Mouse (Mus musculus): ENCODE measurements at regions not wholly inside any gene's neighbourhood (a gene's known extent, or its start where the extent isn't known, plus 50 kb on each side); places are given as distances from the start of the nearest gene placed in this dataset.

DNA sequence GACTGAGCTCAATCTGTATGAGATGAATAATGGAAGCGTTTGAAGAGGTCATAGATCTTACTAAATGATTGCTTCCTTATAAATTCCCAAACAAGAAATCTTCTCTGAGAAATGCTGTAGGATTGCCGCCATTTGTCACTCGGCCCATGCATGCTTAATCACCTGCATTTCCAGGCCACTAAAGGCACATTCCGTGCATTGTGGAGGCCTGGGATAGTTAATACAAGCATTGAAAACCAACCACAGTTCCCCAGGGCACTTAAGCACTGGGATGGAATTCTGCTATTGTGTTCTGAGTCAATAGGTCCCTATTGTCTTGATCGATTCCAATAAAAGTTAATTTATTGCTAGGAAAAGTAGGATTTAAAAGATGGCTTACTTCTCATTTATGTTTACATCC lies 92.5 kb downstream of the Naa11 start:
- TF ChIP-seq CTCF (conservative IDR thresholded peaks at IDR 0.05 in 1 of 2, IDR thresholded peaks at IDR 0.05 in 1 of 2; ENCODE audit: low read depth in 2 of 2, low read length in 2 of 2) = no peak
- no peak for TF ChIP-seq MAFK (IDR thresholded peaks at IDR 0.05; ENCODE audit: insufficient replicate concordance, low read length)
- no peak for TF ChIP-seq CHD2 (IDR thresholded peaks at IDR 0.05; ENCODE audit: low read length)
- no peak for TF ChIP-seq USF2 (conservative IDR thresholded peaks at IDR 0.05; ENCODE audit: low read depth, low read length)
- no peak for TF ChIP-seq NRF1 (IDR thresholded peaks at IDR 0.05; ENCODE audit: low read depth, low read length)
- no peak for TF ChIP-seq MAX (IDR thresholded peaks at IDR 0.05; ENCODE audit: low read length)
- no peak for TF ChIP-seq JUN (IDR thresholded peaks at IDR 0.05; ENCODE audit: insufficient read depth, low read depth, low read length)
- no peak for TF ChIP-seq USF1 (IDR thresholded peaks at IDR 0.05; ENCODE audit: low read depth, low read length)
- TF ChIP-seq RAD21 (IDR thresholded peaks at IDR 0.05; ENCODE audit: low read depth, low read length) = no peak
- TF ChIP-seq ZKSCAN1 (IDR thresholded peaks at IDR 0.05; ENCODE audit: borderline replicate concordance, low read depth, low read length) = no peak
- no peak for TF ChIP-seq UBTF (IDR thresholded peaks at IDR 0.05; ENCODE audit: low read depth, low read length)
- TF ChIP-seq GABPA (IDR thresholded peaks at IDR 0.05; ENCODE audit: insufficient replicate concordance, low read depth, low read length) = no peak
- no peak for TF ChIP-seq ZMIZ1 (IDR thresholded peaks at IDR 0.05; ENCODE audit: low read depth, low read length)
- no peak for TF ChIP-seq SIN3A (IDR thresholded peaks at IDR 0.05; ENCODE audit: low read length)
- DNase-seq (ENCODE audit: extremely low read depth) = no peak
- Histone ChIP-seq H3K27ac (ENCODE audit: insufficient read depth, low read depth) (no peak overlapping the region), H3K4me3 (replicated peaks in 1 of 3; ENCODE audit: low read depth in 2 of 3, low read length in 2 of 3, poor library complexity in 1 of 3) (no peak overlapping the region), H3K27me3 (replicated peaks) (no peaks in the 10 kb centered on the region), H3K9me3 (replicated peaks; ENCODE audit: low read length) (no peaks in the 10 kb centered on the region), H3K9ac (ENCODE audit: insufficient read depth, low read depth) (no peak overlapping the region), H3K4me2 (ENCODE audit: insufficient read depth, low read depth, poor library complexity, severe bottlenecking) (no peak overlapping the region), H3K4me1 (ENCODE audit: control insufficient read depth in 1 of 2, insufficient read depth in 2 of 2) (no peaks in the 10 kb centered on the region), H3K36me3 (replicated peaks in 1 of 2; ENCODE audit: control insufficient read depth in 1 of 2, insufficient read depth in 1 of 2, low read length in 1 of 2) (no peaks in the 10 kb centered on the region), H3K79me2 (replicated peaks; ENCODE audit: control insufficient read depth, extremely low read depth, insufficient read depth, poor library complexity, severe bottlenecking) (no peaks in the 10 kb centered on the region)
- dilution Hi-C loops (cut with MboI; ENCODE audit: extremely low pct_ligation_motif_present, extremely low pct_unique_long_range_greater_than_20kb, low sequenced_read_pairs) (no loop called here), in situ Hi-C loops (cut with MboI; ENCODE audit: low pct_ligation_motif_present, low pct_unique_long_range_greater_than_20kb, low sequenced_read_pairs) (no loop called here)

DNA sequence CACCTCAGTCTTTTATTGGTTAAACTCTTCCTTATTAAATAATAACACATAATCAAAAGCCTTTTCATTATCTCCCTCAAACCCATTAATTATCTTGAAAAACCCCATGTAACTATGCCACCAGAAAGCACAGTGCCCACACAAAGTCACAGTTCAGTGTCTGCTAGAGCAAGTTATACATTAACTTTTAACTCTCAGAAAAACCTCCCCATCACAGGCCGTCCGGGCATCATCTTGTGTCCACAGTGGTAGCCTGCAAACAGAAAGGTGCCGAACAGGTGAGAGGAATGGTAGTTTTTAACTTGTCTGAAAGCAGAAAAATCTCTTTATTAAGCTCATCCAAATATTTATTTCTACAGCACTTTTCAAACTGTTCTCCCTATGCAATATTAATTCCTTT lies 96.0 kb downstream of the Naa11 start:
- no peak overlapping the region for H3K4me2 ChIP-seq (ENCODE audit: insufficient read depth, low read depth, poor library complexity, severe bottlenecking)
- H3K4me1 ChIP-seq (ENCODE audit: control insufficient read depth in 1 of 2, insufficient read depth in 2 of 2) = no peaks in the 10 kb centered on the region
- no peak for DNase-seq (ENCODE audit: extremely low read depth)
- H3K36me3 ChIP-seq (replicated peaks in 1 of 2; ENCODE audit: control insufficient read depth in 1 of 2, insufficient read depth in 1 of 2, low read length in 1 of 2) = no peaks in the 10 kb centered on the region
- no peak overlapping the region for H3K27ac ChIP-seq (ENCODE audit: insufficient read depth, low read depth)
- TF ChIP-seq USF2 (conservative IDR thresholded peaks at IDR 0.05; ENCODE audit: low read depth, low read length) (no peak), EP300 (IDR thresholded peaks at IDR 0.05; ENCODE audit: low read length) (no peak), ZNF384 (IDR thresholded peaks at IDR 0.05; ENCODE audit: low read depth, low read length) (no peak), RAD21 (IDR thresholded peaks at IDR 0.05; ENCODE audit: low read depth, low read length) (no peak), TCF12 (IDR thresholded peaks at IDR 0.05; ENCODE audit: low read depth, low read length) (no peak), ETS1 (conservative IDR thresholded peaks at IDR 0.05; ENCODE audit: low read depth, low read length) (no peak), MXI1 (IDR thresholded peaks at IDR 0.05; ENCODE audit: low read depth, low read length) (no peak), TBP (conservative IDR thresholded peaks at IDR 0.05; ENCODE audit: low read depth, low read length) (no peak), ZKSCAN1 (IDR thresholded peaks at IDR 0.05; ENCODE audit: borderline replicate concordance, low read depth, low read length) (no peak)
- no peaks in the 10 kb centered on the region for H3K9me3 ChIP-seq (replicated peaks; ENCODE audit: low read length)
- in situ Hi-C loops (cut with MboI; ENCODE audit: low pct_ligation_motif_present, low pct_unique_long_range_greater_than_20kb, low sequenced_read_pairs) (no loop called here), dilution Hi-C loops (cut with MboI; ENCODE audit: extremely low pct_ligation_motif_present, extremely low pct_unique_long_range_greater_than_20kb, low sequenced_read_pairs) (no loop called here)
- no peaks in the 10 kb centered on the region for H3K27me3 ChIP-seq (replicated peaks)
- no peaks in the 10 kb centered on the region for H3K79me2 ChIP-seq (replicated peaks; ENCODE audit: control insufficient read depth, extremely low read depth, insufficient read depth, poor library complexity, severe bottlenecking)
- H3K4me3 ChIP-seq (replicated peaks in 1 of 3; ENCODE audit: low read depth in 2 of 3, low read length in 2 of 3, poor library complexity in 1 of 3) = no peak overlapping the region
- H3K9ac ChIP-seq (ENCODE audit: insufficient read depth, low read depth) = no peak overlapping the region
